Mouse (Mus musculus): ENCODE data around the gene Brf1. TPM values are rescaled to one million over a fixed set of nuclear protein-coding genes. Genes with fewer than 3 reads are reported as not detected.

Gene Brf1
- total and polyA plus RNA-seq, 2 experiments from 2014 or later: 40.2 to 54.4 TPM

DNA sequence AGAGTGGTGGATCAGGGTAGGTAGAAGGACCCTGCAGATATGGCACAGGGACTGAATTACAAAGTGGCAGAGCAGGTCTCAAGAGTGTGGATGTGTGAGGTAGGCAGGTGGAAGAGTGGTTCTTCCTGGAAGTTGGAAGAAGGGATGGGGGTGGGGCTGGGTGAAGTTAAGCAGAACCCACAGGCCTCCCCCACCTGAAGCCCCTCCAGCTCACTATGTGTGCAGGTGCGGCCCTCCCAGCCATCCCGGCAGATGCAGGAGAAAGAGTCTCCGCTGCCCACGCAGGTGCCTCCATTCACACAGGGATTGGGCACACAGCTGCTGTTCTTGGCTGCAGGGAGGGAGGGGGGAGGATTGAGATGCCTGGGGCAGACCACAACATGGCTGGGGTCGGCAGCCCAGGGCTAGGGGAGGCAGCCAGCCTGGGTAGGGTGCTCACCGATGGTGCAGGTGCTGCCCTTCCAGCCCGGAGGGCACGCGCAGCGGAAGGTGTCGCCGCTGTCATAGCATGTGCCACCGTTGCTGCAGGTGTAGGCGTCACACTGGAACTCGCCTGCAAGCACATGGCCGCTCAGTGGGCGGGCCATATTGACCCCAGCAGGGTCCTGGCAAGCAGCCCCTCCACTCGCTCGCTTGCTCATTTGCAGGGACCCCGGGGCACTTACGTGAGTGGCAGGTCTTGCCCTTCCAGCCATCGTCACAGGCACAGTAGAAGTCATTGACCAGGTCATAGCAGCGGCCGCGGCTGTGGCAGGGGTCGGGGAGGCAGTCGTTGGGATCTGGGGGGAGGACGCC is 87.4 kb downstream of the Brf1 start:
- H3K9ac ChIP-seq: no peak overlapping the region
- ATAC-seq (no peak), DNase-seq (no peak)
- 90% methylated on average over 28 of the region's 28 CpGs for WGBS
- TF ChIP-seq CTCF (IDR thresholded peaks at IDR 0.05; ENCODE audit: low read depth): no peak
- H3K4me3 ChIP-seq (ENCODE audit: low read depth, low read length): no peak overlapping the region
- H3K27ac ChIP-seq (ENCODE audit: low read depth, low read length): no peak overlapping the region
- no peaks in the 10 kb centered on the region for H3K4me1 ChIP-seq (ENCODE audit: insufficient read depth)
- no peak overlapping the region for H3K4me2 ChIP-seq (ENCODE audit: low read depth)
- H3K9me3 ChIP-seq (ENCODE audit: low read length): no peaks in the 10 kb centered on the region
- no peaks in the 10 kb centered on the region for H3K27me3 ChIP-seq (ENCODE audit: insufficient read depth, low read length)
- peaks cover 83% of the 10 kb centered on the region for H3K36me3 ChIP-seq (ENCODE audit: insufficient read depth)

DNA sequence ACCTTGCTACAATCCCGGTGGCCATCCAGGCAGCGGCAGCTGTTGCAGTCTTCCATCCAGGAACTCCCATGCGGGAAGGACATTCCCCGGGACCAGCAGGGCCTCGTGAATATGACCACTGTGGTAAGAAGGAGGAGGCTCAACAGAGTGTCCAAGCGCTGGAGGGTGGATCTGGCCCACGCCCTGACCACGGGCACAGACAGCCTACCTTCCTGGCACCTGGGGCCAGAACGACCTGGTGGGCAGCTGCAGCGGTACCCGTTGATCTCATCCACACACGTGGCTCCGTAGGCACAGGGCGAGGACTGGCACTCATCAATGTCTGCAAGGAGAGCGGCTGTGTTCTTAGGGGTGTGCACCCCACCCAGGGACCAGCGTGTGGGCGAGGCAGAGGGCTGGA is 88.8 kb downstream of the Brf1 start:
- no peak overlapping the region for H3K9ac ChIP-seq
- no peaks in the 10 kb centered on the region for H3K4me1 ChIP-seq (ENCODE audit: insufficient read depth)
- H3K4me2 ChIP-seq (ENCODE audit: low read depth): no peak overlapping the region
- H3K27me3 ChIP-seq (ENCODE audit: insufficient read depth, low read length): no peaks in the 10 kb centered on the region
- no peak for DNase-seq
- no peak for TF ChIP-seq CTCF (IDR thresholded peaks at IDR 0.05; ENCODE audit: low read depth)
- WGBS: 94% methylated on average over 17 of the region's 17 CpGs
- no peak overlapping the region for H3K27ac ChIP-seq (ENCODE audit: low read depth, low read length)
- H3K4me3 ChIP-seq (ENCODE audit: low read depth, low read length): no peak overlapping the region
- H3K9me3 ChIP-seq (ENCODE audit: low read length): no peaks in the 10 kb centered on the region
- H3K36me3 ChIP-seq (ENCODE audit: insufficient read depth): peaks cover 84% of the 10 kb centered on the region
- no peak for ATAC-seq

Small RNAs within 50 kb of the gene (microRNA-seq; reads per million reads assigned to microRNA genes)
- 0.39 to 0.73 reads per million in 2 experiments for gene Mir6941

Other genes starting within 250 kb of the Brf1 start
- 6.2 and 7.3 TPM in 2 replicates for gene Pld4, start 240.0 kb downstream of the Brf1 start, total RNA-seq (2014; rRNA removed)
- gene Pld4, start 240.0 kb downstream of the Brf1 start, polyA plus RNA-seq (2015; fragmentation: Nextera tagmentation; extraction: Ambion mirVana): 8.0 and 8.1 TPM in 2 replicates
- 2.5 and 3.0 TPM in 2 replicates for gene Ahnak2, start 198.0 kb downstream of the Brf1 start, total RNA-seq (2014; rRNA removed)
- 0.88 and 1.3 TPM in 2 replicates for gene Ahnak2, start 198.0 kb downstream of the Brf1 start, polyA plus RNA-seq (2015; fragmentation: Nextera tagmentation; extraction: Ambion mirVana)
- 17.6 and 19.5 TPM in 2 replicates for gene Clba1, start 191.8 kb downstream of the Brf1 start, total RNA-seq (2014; rRNA removed)
- 23.5 and 26.1 TPM in 2 replicates for gene Clba1, start 191.8 kb downstream of the Brf1 start, polyA plus RNA-seq (2015; fragmentation: Nextera tagmentation; extraction: Ambion mirVana)
- gene Cdca4, start 171.3 kb downstream of the Brf1 start, total RNA-seq (2014; rRNA removed): 28.8 and 31.3 TPM in 2 replicates
- gene Cdca4, start 171.3 kb downstream of the Brf1 start, polyA plus RNA-seq (2015; fragmentation: Nextera tagmentation; extraction: Ambion mirVana): 29.7 and 33.0 TPM in 2 replicates
- gene Gpr132, start 132.5 kb downstream of the Brf1 start, total RNA-seq (2014; rRNA removed): 0.10 TPM in 1 of 2 replicates, not detected in the other
- gene Gpr132, start 132.5 kb downstream of the Brf1 start, polyA plus RNA-seq (2015; fragmentation: Nextera tagmentation; extraction: Ambion mirVana): not detected in 2 replicates
- 66.9 and 69.4 TPM in 2 replicates for gene Jag2, start 70.9 kb downstream of the Brf1 start, total RNA-seq (2014; rRNA removed)
- 5.5 and 7.9 TPM in 2 replicates for gene Jag2, start 70.9 kb downstream of the Brf1 start, polyA plus RNA-seq (2015; fragmentation: Nextera tagmentation; extraction: Ambion mirVana)
- 22.2 and 31.5 TPM in 2 replicates for gene Nudt14, start 58.6 kb downstream of the Brf1 start, total RNA-seq (2014; rRNA removed)
- 55.5 and 60.4 TPM in 2 replicates for gene Nudt14, start 58.6 kb downstream of the Brf1 start, polyA plus RNA-seq (2015; fragmentation: Nextera tagmentation; extraction: Ambion mirVana)
- gene Btbd6, start 24.2 kb downstream of the Brf1 start, total RNA-seq (2014; rRNA removed): 60.4 and 60.5 TPM in 2 replicates
- 46.7 and 54.3 TPM in 2 replicates for gene Btbd6, start 24.2 kb downstream of the Brf1 start, polyA plus RNA-seq (2015; fragmentation: Nextera tagmentation; extraction: Ambion mirVana)
- gene Pacs2, start 13.8 kb upstream of the Brf1 start, total RNA-seq (2014; rRNA removed): 103 and 116 TPM in 2 replicates
- 14.3 and 23.2 TPM in 2 replicates for gene Pacs2, start 13.8 kb upstream of the Brf1 start, polyA plus RNA-seq (2015; fragmentation: Nextera tagmentation; extraction: Ambion mirVana)
- gene Tex22, start 73.8 kb upstream of the Brf1 start, total RNA-seq (2014; rRNA removed): 0.54 and 1.7 TPM in 2 replicates
- not detected in 2 replicates for gene Tex22, start 73.8 kb upstream of the Brf1 start, polyA plus RNA-seq (2015; fragmentation: Nextera tagmentation; extraction: Ambion mirVana)
- gene Mta1, start 97.6 kb upstream of the Brf1 start, total RNA-seq (2014; rRNA removed): 49.2 and 59.3 TPM in 2 replicates
- gene Mta1, start 97.6 kb upstream of the Brf1 start, polyA plus RNA-seq (2015; fragmentation: Nextera tagmentation; extraction: Ambion mirVana): 13.6 and 13.8 TPM in 2 replicates
- 191 and 198 TPM in 2 replicates for gene Crip2, start 139.5 kb upstream of the Brf1 start, total RNA-seq (2014; rRNA removed)
- gene Crip2, start 139.5 kb upstream of the Brf1 start, polyA plus RNA-seq (2015; fragmentation: Nextera tagmentation; extraction: Ambion mirVana): 533 and 584 TPM in 2 replicates
- gene Crip1, start 145.6 kb upstream of the Brf1 start, total RNA-seq (2014; rRNA removed): 8.3 and 16.1 TPM in 2 replicates
- 28.9 and 47.1 TPM in 2 replicates for gene Crip1, start 145.6 kb upstream of the Brf1 start, polyA plus RNA-seq (2015; fragmentation: Nextera tagmentation; extraction: Ambion mirVana)
- 7.8 and 8.6 TPM in 2 replicates for gene Tedc1, start 155.7 kb upstream of the Brf1 start, total RNA-seq (2014; rRNA removed)
- 7.6 and 10.0 TPM in 2 replicates for gene Tedc1, start 155.7 kb upstream of the Brf1 start, polyA plus RNA-seq (2015; fragmentation: Nextera tagmentation; extraction: Ambion mirVana)
- gene Tmem121, start 185.2 kb upstream of the Brf1 start, total RNA-seq (2014; rRNA removed): 71.8 and 75.6 TPM in 2 replicates
- gene Tmem121, start 185.2 kb upstream of the Brf1 start, polyA plus RNA-seq (2015; fragmentation: Nextera tagmentation; extraction: Ambion mirVana): 59.3 and 66.7 TPM in 2 replicates